Mouse (Mus musculus) bone marrow, adult 2 months (tissue): Measurements from ENCODE around the gene Rasal1. TPM values are rescaled to one million over a fixed set of nuclear protein-coding genes. Genes with fewer than 3 reads are reported as not detected.

Experiments
- H3K27ac ChIP-seq: fragments of 200-500 bp; 2 replicates; pipeline ENCODE4 v1.5.1; 2012; ENCODE audit warnings: low read depth, mild to moderate bottlenecking, control low read depth, inconsistent platforms, low read length; ENCODE audit not compliant: control insufficient read depth, poor library complexity, insufficient read depth
- H3K4me1 ChIP-seq: fragments of 200-500 bp; 2 replicates; pipeline ENCODE4 v1.6.1; 2011; ENCODE audit warnings: low read length; ENCODE audit not compliant: control insufficient read depth, insufficient read depth
- H3K4me3 ChIP-seq: fragments of 200-500 bp; replicated peaks from 2 replicates; pipeline ENCODE3; 2011; ENCODE audit warnings: mild to moderate bottlenecking, low read depth, low read length, control low read depth; ENCODE audit not compliant: control insufficient read depth
- CTCF ChIP-seq: fragments of 200-500 bp; IDR thresholded peaks from 2 replicates; pipeline ENCODE4 v1.5.1; 2011; ENCODE audit warnings: low read length, control low read depth; ENCODE audit not compliant: control insufficient read depth, insufficient read depth
- POLR2A ChIP-seq: fragments of 200-500 bp; IDR thresholded peaks from 2 replicates; pipeline ENCODE4 v1.6.1; 2011; ENCODE audit warnings: low read depth, mild to moderate bottlenecking, control low read depth, low read length, borderline replicate concordance; ENCODE audit not compliant: control insufficient read depth
- WGBS: fragments of 180-500 bp; shearing (Covaris S2); methylation state at CpG from one replicate; pipeline ENCODE4 v1.1.7; 2018; 5-methylcytosine and 5-hydroxymethylcytosine counted together
- polyA plus RNA-seq: library from polyadenylated mRNA; stranded (reverse); fragments of >200 nt; gene quantifications from 2 replicates; pipeline ENCODE4 v1.2.4, GENCODE M21; 2011; ENCODE audit warnings: low replicate concordance; ENCODE audit not compliant: missing spikeins, insufficient read depth, insufficient read length

Rasal1 gene
- polyA plus RNA-seq, 1 experiment: 4.6 TPM

GRCm38 (mm10) chr5:120677516-120677915 lies 28.9 kb downstream of the Rasal1 start:
- Histone ChIP-seq H3K4me1 (no peaks in the 10 kb centered on the region), H3K27ac (no peak overlapping the region), H3K4me3 (no peak overlapping the region)
- TF ChIP-seq CTCF: no peak
- no peak for TF ChIP-seq POLR2A
- 49% methylated on average over 2 of the region's 2 CpGs for WGBS

- TF ChIP-seq POLR2A: no peak
- peak; percentile 59 for TF ChIP-seq CTCF
- H3K4me3 ChIP-seq: no peak overlapping the region
- H3K4me1 ChIP-seq: no peaks in the 10 kb centered on the region; the same call in 1 of the 2 replicates
- H3K27ac ChIP-seq: no peak overlapping the region
- 13% methylated on average over 24 of the region's 24 CpGs for WGBS
Observed at GRCm38 (mm10) chr5:120679676-120680555, 31.3 kb downstream of the Rasal1 start.

- H3K4me1 ChIP-seq: no peaks in the 10 kb centered on the region; the same call in 1 of the 2 replicates
Observed at GRCm38 (mm10) chr5:120680918-120681317, 32.3 kb downstream of the Rasal1 start.

GRCm38 (mm10) chr5:120682982-120683771 lies 34.6 kb downstream of the Rasal1 start:
- WGBS: 20% methylated on average over 24 of the region's 24 CpGs
- H3K4me1 ChIP-seq: peaks cover 2% of the 10 kb centered on the region
- H3K27ac ChIP-seq: no peak overlapping the region
- H3K4me3 ChIP-seq: no peak overlapping the region
- no peak for TF ChIP-seq POLR2A
- no peak for TF ChIP-seq CTCF

More at GRCm38 (mm10) chr5:120680918-120681317, 32.3 kb downstream of the Rasal1 start:
- TF ChIP-seq POLR2A: no peak
- TF ChIP-seq CTCF: no peak
- 87% methylated on average over 18 of the region's 18 CpGs for WGBS
- no peak overlapping the region for H3K4me3 ChIP-seq
- no peak overlapping the region for H3K27ac ChIP-seq

GRCm38 (mm10) chr5:120685678-120686077 lies 37.1 kb downstream of the Rasal1 start:
- TF ChIP-seq POLR2A: no peak
- no peak for TF ChIP-seq CTCF
- peaks cover 2% of the 10 kb centered on the region for H3K4me1 ChIP-seq
- 49% methylated on average over 8 of the region's 8 CpGs for WGBS
- no peak overlapping the region for H3K4me3 ChIP-seq
- no peak overlapping the region for H3K27ac ChIP-seq

GRCm38 (mm10) chr5:120686749-120687483 lies 38.3 kb downstream of the Rasal1 start:
- Histone ChIP-seq H3K27ac (no peak overlapping the region), H3K4me1 (peaks cover 4% of the 10 kb centered on the region), H3K4me3 (no peak overlapping the region)
- TF ChIP-seq CTCF (no peak), POLR2A (no peak)
- WGBS: 62% methylated on average over 6 of the region's 6 CpGs

- WGBS: 56% methylated on average over 3 of the region's 3 CpGs
- Histone ChIP-seq H3K4me3 (no peak overlapping the region), H3K4me1 (peaks cover 4% of the 10 kb centered on the region), H3K27ac (peak overlapping the region; percentile 16; the same call in 1 of the 2 replicates)
- TF ChIP-seq CTCF: no peak
- no peak for TF ChIP-seq POLR2A
Observed at GRCm38 (mm10) chr5:120687484-120687851, 38.9 kb downstream of the Rasal1 start.

- no peak for TF ChIP-seq POLR2A
- TF ChIP-seq CTCF: 0 out of 2 replicates have a peak, but pooled peaks have one; percentile 6
- Histone ChIP-seq H3K4me1 (peaks cover 4% of the 10 kb centered on the region), H3K4me3 (no peak overlapping the region), H3K27ac (peak overlapping the region; percentile 19)
- WGBS: 63% methylated on average over 5 of the region's 5 CpGs
Observed at GRCm38 (mm10) chr5:120687897-120688296, 39.3 kb downstream of the Rasal1 start.
